Mouse (Mus musculus) forebrain, postnatal 0 days (tissue): ENCODE measurements at regions not wholly inside any gene's neighbourhood (a gene's known extent, or its start where the extent isn't known, plus 50 kb on each side); places are given as distances from the start of the nearest gene placed in this dataset.

ENCODE experiments used
- ATAC-seq: fragments of 200-750 bp; cut with Nextera tagmentation; 2 replicates; pipeline ENCODE4 v1.8.0; 2017; ENCODE audit warnings: mild to moderate bottlenecking, moderate library complexity
- DNase-seq: peaks from one replicate; pipeline ENCODE4 v3.0.0-alpha.2; 2015
- H3K27ac ChIP-seq: fragments of 300-500 bp; sonication (generic); 2 replicates; pipeline ENCODE4 v1.5.1; 2014; ENCODE audit warnings: low read depth, mild to moderate bottlenecking, antibody characterized with exemption, low read length, moderate library complexity, mixed read lengths
- H3K27me3 ChIP-seq: fragments of 300-500 bp; sonication (generic); 2 replicates; pipeline ENCODE4 v1.6.1; 2014; ENCODE audit warnings: mild to moderate bottlenecking, low read length, mixed read lengths; ENCODE audit not compliant: insufficient read depth
- H3K36me3 ChIP-seq: fragments of 300-500 bp; sonication (generic); 2 replicates; pipeline ENCODE4 v1.6.1; 2014; ENCODE audit warnings: mild to moderate bottlenecking, moderate library complexity; ENCODE audit not compliant: insufficient read depth
- H3K4me1 ChIP-seq: fragments of 300-500 bp; sonication (generic); 2 replicates; pipeline ENCODE4 v1.6.1; 2014; ENCODE audit warnings: antibody characterized with exemption; ENCODE audit not compliant: insufficient read depth
- H3K4me2 ChIP-seq: fragments of 300-500 bp; sonication (generic); 2 replicates; pipeline ENCODE4 v1.6.1; 2014; ENCODE audit warnings: low read depth, mild to moderate bottlenecking, moderate library complexity
- H3K4me3 ChIP-seq: fragments of 300-500 bp; sonication (generic); 2 replicates; pipeline ENCODE4 v1.5.1; 2014; ENCODE audit warnings: low read depth, low read length, mixed read lengths
- H3K9ac ChIP-seq: fragments of 300-500 bp; sonication (generic); 2 replicates; pipeline ENCODE4 v1.6.1; 2014; ENCODE audit warnings: mild to moderate bottlenecking
- H3K9me3 ChIP-seq: fragments of 300-500 bp; sonication (generic); 2 replicates; pipeline ENCODE4 v1.6.1; 2016; ENCODE audit warnings: low read length
- CTCF ChIP-seq: sonication (generic); IDR thresholded peaks from 2 replicates; pipeline ENCODE4 v1.5.1; 2016; ENCODE audit warnings: antibody characterized with exemption, control low read depth, low read depth
- WGBS: fragments of 180-500 bp; shearing (Covaris S2); extraction: QIAGEN DNeasy Blood & Tissue Kit; methylation state at CpG from one replicate; pipeline ENCODE4 v1.1.7; 2014; 5-methylcytosine and 5-hydroxymethylcytosine counted together

DNA sequence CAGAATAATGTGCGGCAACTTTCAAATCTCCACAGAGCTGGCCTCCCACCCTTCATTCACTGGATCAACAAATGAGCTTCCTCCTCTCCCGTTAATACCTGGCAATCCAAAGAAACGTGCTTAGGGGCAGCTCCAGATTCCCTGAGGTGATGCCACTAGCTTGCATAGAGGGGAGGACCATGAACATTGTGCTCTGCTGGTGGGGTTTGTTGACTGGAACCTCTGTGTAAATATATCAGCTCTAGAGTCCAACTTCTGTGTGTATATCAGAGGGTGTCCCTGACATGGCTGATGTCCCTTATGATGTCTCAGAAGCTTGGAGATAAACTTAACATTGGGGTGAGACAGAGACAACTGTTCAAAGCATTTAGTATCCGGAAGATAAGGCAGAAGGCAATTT lies 209.6 kb upstream of the Prep start:
- 77% methylated on average over 4 of the region's 4 CpGs for WGBS
- Histone ChIP-seq H3K4me1 (no peaks in the 10 kb centered on the region), H3K27ac (no peak overlapping the region), H3K9ac (no peak overlapping the region), H3K36me3 (no peaks in the 10 kb centered on the region), H3K27me3 (no peaks in the 10 kb centered on the region), H3K4me2 (no peak overlapping the region), H3K4me3 (no peak overlapping the region), H3K9me3 (no peaks in the 10 kb centered on the region)
- no peak for TF ChIP-seq CTCF
- DNase-seq: no peak
- no peak for ATAC-seq

GRCm38 (mm10) chr10:44854109-44854508 lies 212.9 kb upstream of the Prep start:
- H3K9ac ChIP-seq: no peak overlapping the region
- WGBS: 94% methylated on average over 4 of the region's 4 CpGs
- DNase-seq: no peak
- no peak for ATAC-seq
- H3K9me3 ChIP-seq: no peaks in the 10 kb centered on the region
- no peaks in the 10 kb centered on the region for H3K36me3 ChIP-seq
- H3K4me1 ChIP-seq: no peaks in the 10 kb centered on the region
- H3K4me3 ChIP-seq: no peak overlapping the region
- no peak for TF ChIP-seq CTCF
- no peaks in the 10 kb centered on the region for H3K27me3 ChIP-seq
- no peak overlapping the region for H3K27ac ChIP-seq
- no peak overlapping the region for H3K4me2 ChIP-seq

DNA sequence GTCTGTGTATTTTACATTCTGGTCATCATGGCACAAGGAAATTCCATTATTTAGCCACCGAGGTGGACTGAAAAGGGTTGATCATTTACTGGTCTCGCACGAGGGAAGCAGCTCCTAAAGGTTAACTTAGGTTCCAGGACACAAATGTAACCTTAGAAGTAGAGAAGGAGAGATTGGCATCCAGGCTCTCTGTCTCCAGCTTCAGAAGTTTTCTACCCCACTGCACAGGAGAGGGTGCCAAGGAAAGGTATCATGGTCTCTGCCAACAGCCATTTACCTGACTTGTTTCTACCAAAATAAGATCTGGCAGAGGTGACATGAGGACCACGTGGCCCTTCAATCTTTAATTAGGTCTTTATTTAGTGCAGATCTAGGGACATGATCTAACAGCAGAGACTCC lies 218.0 kb upstream of the Prep start:
- Histone ChIP-seq H3K36me3 (no peaks in the 10 kb centered on the region), H3K4me3 (no peak overlapping the region), H3K27ac (no peak overlapping the region), H3K4me1 (no peaks in the 10 kb centered on the region), H3K27me3 (no peaks in the 10 kb centered on the region), H3K9me3 (no peaks in the 10 kb centered on the region), H3K4me2 (no peak overlapping the region), H3K9ac (no peak overlapping the region)
- 84% methylated on average over 4 of the region's 4 CpGs for WGBS
- TF ChIP-seq CTCF: no peak
- ATAC-seq: no peak
- DNase-seq: no peak

- H3K36me3 ChIP-seq: no peaks in the 10 kb centered on the region
- H3K4me3 ChIP-seq: no peak overlapping the region
- 83% methylated on average over 3 of the region's 3 CpGs for WGBS
- no peaks in the 10 kb centered on the region for H3K27me3 ChIP-seq
- no peak overlapping the region for H3K27ac ChIP-seq
- H3K4me1 ChIP-seq: no peaks in the 10 kb centered on the region
- no peak for TF ChIP-seq CTCF
- H3K9ac ChIP-seq: no peak overlapping the region
- no peaks in the 10 kb centered on the region for H3K9me3 ChIP-seq
- no peak for DNase-seq
- ATAC-seq: no peak
- no peak overlapping the region for H3K4me2 ChIP-seq
These were observed 220.2 kb upstream of the Prep start for GRCm38 (mm10) chr10:44846765-44847164.

DNA sequence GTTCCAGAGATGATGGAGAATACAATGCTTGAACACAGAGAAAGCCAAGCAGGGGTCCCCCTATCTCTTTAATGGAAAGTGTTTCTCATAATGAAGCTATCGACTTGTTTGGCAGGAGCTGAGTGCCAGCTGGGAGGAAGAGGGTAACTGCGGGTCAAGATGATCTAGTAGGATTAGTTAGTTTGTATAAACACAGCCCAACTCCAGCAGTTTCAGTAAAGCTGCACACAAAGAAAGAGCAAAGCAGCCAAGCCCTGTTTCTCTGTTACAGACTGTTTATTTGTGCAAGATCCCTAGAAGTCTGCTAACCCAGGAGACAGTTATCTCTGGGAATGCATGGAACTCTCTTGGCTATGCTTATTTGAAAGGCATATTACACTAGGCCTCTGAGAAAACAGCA lies 220.9 kb upstream of the Prep start:
- Histone ChIP-seq H3K27me3 (no peaks in the 10 kb centered on the region), H3K9me3 (no peaks in the 10 kb centered on the region), H3K4me3 (no peak overlapping the region), H3K4me2 (no peak overlapping the region), H3K4me1 (no peaks in the 10 kb centered on the region), H3K9ac (no peak overlapping the region), H3K36me3 (no peaks in the 10 kb centered on the region), H3K27ac (no peak overlapping the region)
- no peak for DNase-seq
- 9% methylated on average over 2 of the region's 2 CpGs for WGBS
- ATAC-seq: no peak
- no peak for TF ChIP-seq CTCF

DNA sequence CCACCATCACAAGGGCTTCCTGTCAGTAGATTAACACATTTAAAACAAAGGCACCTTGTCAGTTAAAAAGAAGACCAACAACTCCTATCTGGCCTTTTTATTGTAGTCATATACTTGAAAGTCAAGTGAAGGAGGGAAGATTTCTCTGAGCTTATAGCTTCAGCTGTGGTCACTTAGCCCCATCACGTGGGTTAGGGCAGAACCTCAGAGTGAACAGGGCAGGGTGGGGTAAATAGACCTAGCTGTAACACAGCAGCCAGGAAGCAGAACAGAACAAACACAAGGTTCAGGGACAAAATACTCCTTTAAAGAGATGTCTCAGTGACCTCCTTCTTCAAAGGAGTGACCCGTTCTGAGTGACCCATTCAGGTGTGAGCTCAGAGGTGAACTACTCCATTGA lies 226.6 kb upstream of the Prep start:
- Histone ChIP-seq H3K9ac (no peak overlapping the region), H3K36me3 (no peaks in the 10 kb centered on the region), H3K4me1 (no peaks in the 10 kb centered on the region), H3K9me3 (no peaks in the 10 kb centered on the region), H3K27me3 (no peaks in the 10 kb centered on the region), H3K4me2 (no peak overlapping the region), H3K27ac (no peak overlapping the region), H3K4me3 (no peak overlapping the region)
- no peak for TF ChIP-seq CTCF
- DNase-seq (no peak), ATAC-seq (no peak)
- WGBS: 82% methylated on average over 2 of the region's 2 CpGs

DNA sequence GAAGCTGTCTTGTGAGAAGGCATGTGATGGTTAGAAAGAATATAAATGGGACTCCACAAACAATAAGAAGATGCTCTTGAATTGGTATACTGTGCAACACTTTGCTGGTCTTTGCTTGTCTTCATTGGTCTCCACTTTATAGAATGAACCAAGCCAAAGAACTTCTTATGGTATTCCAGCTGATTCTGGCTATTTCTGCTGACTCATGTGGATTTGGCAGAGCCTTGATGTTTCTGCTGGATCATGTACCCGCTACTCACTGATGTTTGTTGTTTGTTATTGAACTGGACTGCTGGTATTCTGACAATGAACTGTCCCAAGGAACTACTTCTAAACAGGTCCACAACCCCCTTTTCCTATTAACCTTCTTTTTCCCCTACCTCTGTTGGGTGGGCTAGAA lies 234.5 kb upstream of the Prep start:
- Histone ChIP-seq H3K4me2 (no peak overlapping the region), H3K4me1 (no peaks in the 10 kb centered on the region), H3K4me3 (no peak overlapping the region), H3K27me3 (no peaks in the 10 kb centered on the region), H3K9ac (no peak overlapping the region), H3K36me3 (no peaks in the 10 kb centered on the region), H3K9me3 (no peaks in the 10 kb centered on the region), H3K27ac (no peak overlapping the region)
- no peak for TF ChIP-seq CTCF
- ATAC-seq (no peak), DNase-seq (no peak)
- 98% methylated on average over 1 of the region's 1 CpGs for WGBS

DNA sequence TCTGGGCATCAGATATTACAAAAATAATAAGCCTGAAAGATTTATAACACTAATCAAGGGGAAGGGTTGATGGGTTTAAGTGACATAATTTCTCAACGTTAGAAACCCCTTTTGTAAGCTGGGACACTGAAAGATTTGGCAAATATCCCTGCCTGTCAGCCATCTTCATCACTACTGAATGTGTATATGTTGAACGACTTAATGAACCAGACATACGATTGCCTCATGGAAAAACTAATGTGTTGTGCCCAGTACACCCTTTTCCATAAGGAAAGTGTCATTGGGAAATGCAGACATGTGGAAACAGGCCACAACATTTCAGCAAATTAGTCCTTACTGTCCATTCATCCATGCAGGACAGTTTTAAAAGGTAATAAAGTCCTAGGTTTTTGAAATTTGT lies 240.7 kb upstream of the Prep start:
- TF ChIP-seq CTCF: no peak
- DNase-seq: no peak
- Histone ChIP-seq H3K27me3 (no peaks in the 10 kb centered on the region), H3K36me3 (no peaks in the 10 kb centered on the region), H3K9me3 (no peaks in the 10 kb centered on the region), H3K4me1 (no peaks in the 10 kb centered on the region), H3K4me3 (no peak overlapping the region), H3K4me2 (no peak overlapping the region), H3K9ac (no peak overlapping the region), H3K27ac (no peak overlapping the region)
- WGBS: 57% methylated on average over 3 of the region's 3 CpGs
- ATAC-seq: no peak
